Mouse (Mus musculus) heart, adult 2 months (tissue): ENCODE measurements around the gene Gstt2. TPM values are rescaled to one million over a fixed set of nuclear protein-coding genes. Genes with fewer than 3 reads are reported as not detected.

ENCODE experiments used
- DNase-seq, 2 experiments: peaks; one replicate each; pipeline ENCODE4 v3.0.0; 2021
- H3K27ac ChIP-seq: fragments of 200-600 bp; 2 replicates; pipeline ENCODE4 v1.8.1; 2022
- H3K27me3 ChIP-seq: fragments of 200-500 bp; 2 replicates; pipeline ENCODE4 v1.6.1; 2012; ENCODE audit warnings: mild to moderate bottlenecking, low read length, inconsistent platforms, mixed read lengths; ENCODE audit not compliant: control insufficient read depth, insufficient read depth
- H3K36me3 ChIP-seq: fragments of 200-500 bp; 2 replicates; pipeline ENCODE4 v1.6.1; 2012; ENCODE audit warnings: low read length, inconsistent platforms; ENCODE audit not compliant: control insufficient read depth, insufficient read depth
- H3K4me1 ChIP-seq: fragments of 200-500 bp; 2 replicates; pipeline ENCODE4 v1.6.1; 2011; ENCODE audit warnings: low read length; ENCODE audit not compliant: control insufficient read depth, insufficient read depth
- H3K4me3 ChIP-seq: fragments of 200-600 bp; 2 replicates; pipeline ENCODE4 v1.8.1; 2022
- H3K79me2 ChIP-seq: fragments of 200-500 bp; replicated peaks from 2 replicates; pipeline ENCODE4 v1.6.1; 2012; ENCODE audit warnings: mild to moderate bottlenecking, inconsistent platforms, low read length, moderate library complexity, mixed read lengths; ENCODE audit not compliant: control insufficient read depth, insufficient read depth
- H3K9ac ChIP-seq: fragments of 200-500 bp; 2 replicates; pipeline ENCODE4 v1.6.1; 2012; ENCODE audit warnings: low read depth, mild to moderate bottlenecking, control low read depth, inconsistent platforms, low read length, mixed read lengths
- CTCF ChIP-seq: fragments of 200-600 bp; IDR thresholded peaks from 2 replicates; pipeline ENCODE4 v1.8.1; 2022; ENCODE audit warnings: antibody characterized with exemption, mild to moderate bottlenecking, moderate library complexity
- EP300 ChIP-seq: fragments of 200-500 bp; IDR thresholded peaks from 2 replicates; pipeline ENCODE4 v1.6.1; 2011; ENCODE audit warnings: low read depth, low read length, control low read depth; ENCODE audit not compliant: insufficient read depth
- POLR2A ChIP-seq: fragments of 200-500 bp; IDR thresholded peaks from 2 replicates; pipeline ENCODE4 v1.6.1; 2011; ENCODE audit warnings: mild to moderate bottlenecking, low read depth, low read length, control low read depth; ENCODE audit not compliant: insufficient read depth
- WGBS: fragments of 180-500 bp; shearing (Covaris S2); methylation state at CpG from one replicate; pipeline ENCODE4 v1.1.7; 2018; 5-methylcytosine and 5-hydroxymethylcytosine counted together
- intact Hi-C: fragments of 180-260 bp; cut with DNase I; formaldehyde crosslinking; loops from one replicate; pipeline ENCODE4 v1.15.1; 2025
- polyA plus RNA-seq: library from polyadenylated mRNA; depleted of rRNA; stranded (reverse); fragments of >200 nt; gene quantifications from 2 replicates; pipeline ENCODE4 v1.2.3, GENCODE M21; 2012
- total RNA-seq, 2 experiments: library from RNA; stranded (reverse); gene quantifications; 2 replicates each; pipeline ENCODE4 v1.2.3; 2021

Gene Gstt2
- total and polyA plus RNA-seq, 3 experiments: 8.0 to 69.1 (median 12.8) TPM

DNA sequence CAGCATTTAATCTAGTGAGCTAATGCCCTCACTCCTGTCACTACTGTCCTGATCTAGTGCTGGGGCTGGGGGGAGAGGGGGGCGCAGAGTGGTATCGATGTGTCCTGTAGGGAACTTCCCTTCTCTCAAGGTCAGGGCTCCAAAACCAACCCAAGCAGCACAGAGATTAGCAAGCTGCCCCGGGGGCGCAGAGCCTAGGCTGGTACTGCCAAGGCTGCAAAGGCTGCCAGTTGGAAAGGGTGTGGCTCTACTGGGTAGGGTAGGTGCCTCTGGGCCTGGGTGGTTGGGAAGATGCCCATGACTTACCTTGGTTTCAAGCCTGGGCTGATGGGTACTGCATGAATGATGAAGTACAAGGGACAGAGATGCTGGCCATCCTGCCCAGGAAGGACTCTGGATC lies 20.4 kb upstream of the Gstt2 start:
- no peaks in the 10 kb centered on the region for H3K27me3 ChIP-seq
- no peak overlapping the region for H3K9ac ChIP-seq
- H3K27ac ChIP-seq: no peak overlapping the region
- TF ChIP-seq CTCF: no peak
- TF ChIP-seq EP300: no peak
- no peak for TF ChIP-seq POLR2A
- WGBS: 73% methylated on average over 4 of the region's 4 CpGs
- no peaks in the 10 kb centered on the region for H3K36me3 ChIP-seq
- H3K4me1 ChIP-seq: peaks cover 4% of the 10 kb centered on the region; the same call in 1 of the 2 replicates
- no peak for DNase-seq
- intact Hi-C loops: no loop called here
- H3K79me2 ChIP-seq: no peaks in the 10 kb centered on the region
- H3K4me3 ChIP-seq: no peak overlapping the region

DNA sequence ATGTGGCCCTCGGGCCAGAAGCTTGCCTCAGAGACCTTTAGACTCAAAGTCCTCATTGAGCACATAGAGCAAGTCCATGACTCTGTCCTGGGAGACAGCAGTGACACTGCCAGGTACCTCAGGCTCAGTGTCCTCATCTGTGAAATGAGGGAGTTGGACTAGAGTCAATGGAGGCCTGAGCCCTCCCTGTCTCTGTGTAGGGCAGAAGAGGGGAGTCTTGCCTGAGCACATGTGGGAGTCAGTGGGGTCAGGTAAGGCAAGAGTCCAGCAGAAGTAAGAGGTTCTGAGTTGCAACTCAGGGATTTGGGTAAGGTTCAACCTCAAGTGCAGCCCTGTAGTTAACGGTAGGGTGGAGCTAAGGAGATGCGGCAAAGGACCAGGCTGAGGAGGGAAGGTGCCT lies 19.8 kb upstream of the Gstt2 start:
- Histone ChIP-seq H3K4me1 (peaks cover 4% of the 10 kb centered on the region; the same call in 1 of the 2 replicates), H3K27ac (no peak overlapping the region), H3K9ac (no peak overlapping the region), H3K4me3 (no peak overlapping the region), H3K27me3 (no peaks in the 10 kb centered on the region), H3K36me3 (no peaks in the 10 kb centered on the region), H3K79me2 (no peaks in the 10 kb centered on the region)
- TF ChIP-seq POLR2A (no peak), CTCF (no peak), EP300 (no peak)
- 85% methylated on average over 3 of the region's 3 CpGs for WGBS
- no peak for DNase-seq
- intact Hi-C loops: no loop called here

DNA sequence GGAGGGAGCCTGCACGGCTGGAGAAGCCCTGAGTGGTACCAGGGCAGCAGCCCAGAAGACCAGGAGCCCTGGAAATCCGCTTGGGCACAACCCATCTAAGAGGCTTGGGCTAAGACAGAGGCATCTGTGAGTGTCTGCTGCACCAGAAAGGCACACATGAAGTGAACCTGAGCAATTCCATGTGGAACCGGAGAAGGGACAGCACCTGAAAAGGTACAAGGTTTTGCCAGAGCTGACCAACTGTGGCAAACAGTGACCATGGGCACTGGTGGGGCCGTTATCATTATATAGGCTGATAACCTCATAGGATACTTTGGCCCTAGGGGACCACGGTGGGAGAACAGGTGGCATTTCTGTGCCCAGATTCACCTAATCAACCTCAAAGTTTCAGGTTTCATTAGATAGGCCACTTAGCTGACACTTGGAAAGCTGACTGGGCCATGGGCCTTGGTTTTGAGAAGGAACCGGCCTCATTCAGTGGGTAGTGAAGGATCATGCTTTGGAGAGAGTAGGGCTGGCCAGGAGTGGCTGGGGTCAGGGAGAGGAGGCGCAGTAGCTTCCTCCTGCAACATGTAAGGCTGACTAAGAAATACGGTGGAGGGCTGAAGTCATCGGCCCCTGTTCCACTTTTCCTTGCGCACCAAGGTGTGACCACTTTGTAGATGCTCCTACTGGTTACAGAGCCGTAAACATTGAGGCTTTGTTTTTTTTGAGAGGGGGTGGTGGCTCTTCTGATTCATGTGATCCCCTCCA lies 19.1 kb upstream of the Gstt2 start:
- Histone ChIP-seq H3K4me1 (peaks cover 4% of the 10 kb centered on the region; the same call in 1 of the 2 replicates), H3K27me3 (no peaks in the 10 kb centered on the region), H3K4me3 (no peak overlapping the region), H3K36me3 (no peaks in the 10 kb centered on the region), H3K9ac (no peak overlapping the region), H3K27ac (no peak overlapping the region), H3K79me2 (no peaks in the 10 kb centered on the region)
- no peak for DNase-seq
- intact Hi-C loops: no loop called here
- no peak for TF ChIP-seq POLR2A
- no peak for TF ChIP-seq CTCF
- TF ChIP-seq EP300: no peak
- 85% methylated on average over 11 of the region's 11 CpGs for WGBS

DNA sequence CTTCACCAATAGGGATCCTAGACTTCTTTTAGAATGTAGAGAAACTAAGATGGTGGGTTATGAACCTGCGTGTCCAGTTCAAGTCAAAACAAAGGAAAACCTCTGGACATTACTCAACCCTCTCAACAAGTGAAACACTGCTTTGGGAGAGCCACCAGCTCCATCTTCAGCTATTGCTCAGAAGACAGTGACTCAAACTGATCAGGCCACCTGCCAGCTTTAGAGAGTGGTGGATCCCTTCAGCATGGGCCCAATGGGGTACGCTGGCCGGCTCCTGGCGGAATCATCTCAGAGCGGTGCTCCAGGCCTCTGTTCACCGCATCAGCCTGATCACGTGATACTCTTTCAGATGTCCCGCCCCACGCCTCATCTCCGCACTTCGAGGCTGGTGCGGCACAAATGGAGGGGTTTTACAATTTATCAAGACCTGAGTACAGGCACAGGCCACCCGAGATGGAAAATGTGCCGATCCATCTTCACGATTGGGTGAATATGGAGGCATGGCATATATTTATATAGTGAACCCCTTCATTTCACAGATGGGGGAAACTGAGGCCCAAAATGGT lies 18.3 kb upstream of the Gstt2 start:
- no peak overlapping the region for H3K4me3 ChIP-seq
- no peak for TF ChIP-seq EP300
- TF ChIP-seq CTCF: no peak
- no peak for TF ChIP-seq POLR2A
- 94% methylated on average over 15 of the region's 15 CpGs for WGBS

DNA sequence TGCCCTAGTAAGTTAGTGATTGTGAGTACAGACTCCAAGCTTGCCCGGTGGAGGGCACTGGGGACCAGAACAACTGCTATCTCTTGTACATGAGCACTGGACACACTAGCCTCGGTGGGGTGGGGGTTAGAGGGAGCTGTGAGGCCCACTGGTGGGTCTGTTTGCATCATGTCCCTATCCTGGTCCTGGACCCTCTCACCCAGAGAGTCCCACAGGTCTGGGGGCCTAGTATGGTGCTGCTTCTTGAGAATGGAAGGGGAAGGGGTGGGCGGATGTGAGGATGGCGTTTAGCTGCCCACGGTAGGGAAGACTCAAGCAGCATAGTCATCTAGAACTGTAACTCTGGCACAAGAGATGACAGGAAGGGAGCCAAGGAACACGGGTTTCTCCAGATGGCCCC lies 17.6 kb upstream of the Gstt2 start:
- Histone ChIP-seq H3K27ac (no peak overlapping the region), H3K4me1 (0 out of 2 replicates have a peak, but pooled peaks cover 2% of the 10 kb centered on the region), H3K9ac (no peak overlapping the region), H3K79me2 (no peaks in the 10 kb centered on the region), H3K36me3 (no peaks in the 10 kb centered on the region), H3K27me3 (no peaks in the 10 kb centered on the region), H3K4me3 (no peak overlapping the region)
- no peak for DNase-seq
- no peak for TF ChIP-seq EP300
- no peak for TF ChIP-seq POLR2A
- intact Hi-C loops: no loop called here
- WGBS: 67% methylated on average over 6 of the region's 6 CpGs

More for the DNA sequence above, 18.3 kb upstream of the Gstt2 start:
- no peak for DNase-seq
- no peaks in the 10 kb centered on the region for H3K36me3 ChIP-seq
- H3K27me3 ChIP-seq: no peaks in the 10 kb centered on the region
- no peaks in the 10 kb centered on the region for H3K79me2 ChIP-seq
- no peak overlapping the region for H3K27ac ChIP-seq
- H3K4me1 ChIP-seq: 0 out of 2 replicates have a peak, but pooled peaks cover 2% of the 10 kb centered on the region
- no peak overlapping the region for H3K9ac ChIP-seq
- intact Hi-C loops: no loop called here

DNA sequence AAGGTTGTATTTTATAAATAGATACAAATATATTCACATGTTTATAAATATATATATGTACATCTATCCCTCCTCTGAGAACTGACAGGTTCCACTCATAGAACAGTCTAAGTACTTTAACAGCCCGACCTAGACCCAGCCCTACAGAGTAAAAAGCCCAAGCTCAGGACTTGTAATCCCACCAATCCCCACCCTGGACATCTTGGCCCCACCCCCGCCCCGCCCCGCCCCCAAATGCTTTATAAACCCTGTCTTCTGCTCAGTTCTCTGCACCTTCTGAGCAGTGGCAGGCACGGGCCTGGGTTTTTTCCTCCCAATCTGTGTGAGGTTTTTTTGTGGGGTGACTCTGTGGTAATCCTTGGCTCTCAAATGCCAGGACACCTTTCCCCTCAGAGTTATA lies 16.9 kb upstream of the Gstt2 start:
- TF ChIP-seq EP300 (no peak), POLR2A (no peak), CTCF (no peak)
- no peak overlapping the region for H3K9ac ChIP-seq
- 50% methylated on average over 5 of the region's 5 CpGs for WGBS
- H3K27ac ChIP-seq: no peak overlapping the region
- DNase-seq: no peak
- no peak overlapping the region for H3K4me3 ChIP-seq
- H3K79me2 ChIP-seq: no peaks in the 10 kb centered on the region
- intact Hi-C loops: no loop called here
- H3K36me3 ChIP-seq: no peaks in the 10 kb centered on the region
- no peaks in the 10 kb centered on the region for H3K27me3 ChIP-seq
- 0 out of 2 replicates have a peak, but pooled peaks cover under 1% of the 10 kb centered on the region for H3K4me1 ChIP-seq
